Mouse (Mus musculus) embryo, embryonic 9.5 days (tissue): ENCODE results near the gene Zfp637.
"Not testable (repeated sequence)": the region's sequence is repeated elsewhere in the genome, so short reads cannot be mapped to it uniquely, and the experiment has no call there.

Experiments
- DNase-seq: peaks from one replicate; pipeline ENCODE4 v3.0.0-alpha.2; 2017; ENCODE audit errors: extremely low spot score

Gene Zfp637

GRCm38 (mm10) chr6:117863751-117864150 lies 22.8 kb downstream of the Zfp637 start:
- DNase-seq: no peak

- DNase-seq: no peak
Observed at GRCm38 (mm10) chr6:117868187-117868586, 27.2 kb downstream of the Zfp637 start.

- no peak for DNase-seq
Observed at GRCm38 (mm10) chr6:117871034-117871433, 30.1 kb downstream of the Zfp637 start.

GRCm38 (mm10) chr6:117873450-117873849 lies 32.5 kb downstream of the Zfp637 start:
- DNase-seq: not testable (repeated sequence)

GRCm38 (mm10) chr6:117874621-117875281 lies 33.8 kb downstream of the Zfp637 start:
- DNase-seq: no peak

GRCm38 (mm10) chr6:117878700-117879407 lies 37.9 kb downstream of the Zfp637 start:
- DNase-seq: no peak

- peak; percentile 99 for DNase-seq
Observed at GRCm38 (mm10) chr6:117879408-117880115, 38.6 kb downstream of the Zfp637 start.

- DNase-seq: peak; percentile 15
Observed at GRCm38 (mm10) chr6:117880394-117880838, 39.4 kb downstream of the Zfp637 start.

GRCm38 (mm10) chr6:117881229-117881628 lies 40.2 kb downstream of the Zfp637 start:
- DNase-seq: peak; percentile 10

- no peak for DNase-seq
Observed at GRCm38 (mm10) chr6:117881997-117882396, 41.0 kb downstream of the Zfp637 start.

- no peak for DNase-seq
Observed at GRCm38 (mm10) chr6:117885943-117886342, 45.0 kb downstream of the Zfp637 start.

GRCm38 (mm10) chr6:117888032-117888431 lies 47.1 kb downstream of the Zfp637 start:
- DNase-seq: no peak

- no peak for DNase-seq
Observed at GRCm38 (mm10) chr6:117888642-117889096, 47.7 kb downstream of the Zfp637 start.

GRCm38 (mm10) chr6:117890257-117890656 lies 49.3 kb downstream of the Zfp637 start:
- DNase-seq: no peak

- no peak for DNase-seq
Observed at GRCm38 (mm10) chr6:117891369-117892160, 50.6 kb downstream of the Zfp637 start.

- DNase-seq: no peak
Observed at GRCm38 (mm10) chr6:117892386-117892785, 51.4 kb downstream of the Zfp637 start.

GRCm38 (mm10) chr6:117893435-117893834 lies 52.5 kb downstream of the Zfp637 start:
- DNase-seq: no peak
